In genomic region chr10:121585056-121585790, GRCm38 (mm10) we compare ENCODE assay signal across 8 mouse cellular contexts. TPM values are rescaled to one million over a fixed set of nuclear protein-coding genes. Genes with fewer than 3 reads are reported as not detected.
DNase-seq lines count a peak whose midpoint lies in the region; ATAC-seq and TF ChIP-seq lines count a peak whose summit lies in the region.

No protein-coding gene starts in this region.

- TF ChIP-seq CTCF in liver, adult 2 months (IDR thresholded peaks at IDR 0.05; ENCODE audit: low read depth, low read length), result no peak
- TF ChIP-seq CTCF in small intestine, adult 2 months (IDR thresholded peaks at IDR 0.05; ENCODE audit: extremely low read depth, insufficient read length, insufficient replicate concordance, low read depth, low read length), result no peak

- whole genome bisulfite sequencing in liver, adult 2 months, result 31% methylated on average over 20 of the region's 20 CpGs
- WGBS in forebrain, embryonic 10.5 days, result 91% methylated on average over 20 of the region's 20 CpGs
- 79% methylated on average over 20 of the region's 20 CpGs for WGBS in limb, embryonic 15.5 days
- WGBS in small intestine, adult 2 months, result 35% methylated on average over 20 of the region's 20 CpGs

- no peak for TF ChIP-seq POLR2A in liver, adult 2 months (IDR thresholded peaks at IDR 0.05; ENCODE audit: extremely low read depth, insufficient read depth, low read length)
- TF ChIP-seq POLR2A in small intestine, adult 2 months (IDR thresholded peaks at IDR 0.05; ENCODE audit: low read depth, low read length), result no peak

- H3K9ac ChIP-seq in liver, adult 2 months (ENCODE audit: low read depth, low read length), result no peak overlapping the region
- 0 out of 2 replicates have a peak overlapping the region, but pooled peaks have one; percentile 87 for H3K9ac ChIP-seq in limb, embryonic 15.5 days

- no peaks in the 10 kb centered on the region for H3K27me3 ChIP-seq in liver, adult 2 months (ENCODE audit: control insufficient read depth, insufficient read depth, low read length)
- H3K27me3 ChIP-seq in forebrain, embryonic 10.5 days (ENCODE audit: poor library complexity, severe bottlenecking), result no peaks in the 10 kb centered on the region
- H3K27me3 ChIP-seq in limb, embryonic 15.5 days, result no peaks in the 10 kb centered on the region
- H3K27me3 ChIP-seq in small intestine, adult 2 months (ENCODE audit: control insufficient read depth, insufficient read depth, low read length), result no peaks in the 10 kb centered on the region

- H3K4me1 ChIP-seq in liver, adult 2 months (ENCODE audit: control insufficient read depth, insufficient read depth, low read length), result peaks cover 8% of the 10 kb centered on the region
- peaks cover 20% of the 10 kb centered on the region for H3K4me1 ChIP-seq in forebrain, embryonic 10.5 days
- H3K4me1 ChIP-seq in limb, embryonic 15.5 days, result peaks cover 11% of the 10 kb centered on the region; the same call in 1 of the 2 replicates
- peaks cover 29% of the 10 kb centered on the region for H3K4me1 ChIP-seq in small intestine, adult 2 months (ENCODE audit: control insufficient read depth, insufficient read depth, insufficient read length, low read length)

- no peak for ATAC-seq in limb, embryonic 15.5 days (ENCODE audit: insufficient number of reproducible peaks, low FRiP score, low TSS enrichment, low read depth)

- H3K27ac ChIP-seq in liver, adult 2 months (replicated peaks; ENCODE audit: insufficient read depth, low read depth, low read length), result no peak overlapping the region; the same call in 1 of the 2 replicates
- H3K27ac ChIP-seq in forebrain, embryonic 10.5 days, result no peak overlapping the region
- no peak overlapping the region for H3K27ac ChIP-seq in limb, embryonic 15.5 days
- peak overlapping the region; percentile 98 for H3K27ac ChIP-seq in small intestine, adult 2 months (ENCODE audit: insufficient read depth, low read depth, low read length)

- peaks cover 40% of the 10 kb centered on the region for H3K79me2 ChIP-seq in liver, adult 2 months (ENCODE audit: control insufficient read depth, insufficient read depth, low read length)

- peak; percentile 66 for DNase-seq in liver, adult 2 months (ENCODE audit: extremely low read depth, low read depth, low spot score)
- DNase-seq in liver, result no peak
- DNase-seq in forebrain, embryonic 10.5 days (ENCODE audit: extremely low spot score, low spot score), result no peak
- no peak for DNase-seq in adrenal gland, adult (ENCODE audit: inconsistent age in 2 of 2, low spot score in 1 of 2)
- DNase-seq in urinary bladder, postnatal 14 days (ENCODE audit: low spot score), result no peak
- DNase-seq in cerebellum, adult 11 months, result no peak

- H3K4me3 ChIP-seq in liver, adult 2 months (ENCODE audit: insufficient read depth, low read depth, low read length), result peak overlapping the region; percentile 95; the same call in 1 of the 2 replicates
- peak overlapping the region; percentile 86 for H3K4me3 ChIP-seq in forebrain, embryonic 10.5 days
- H3K4me3 ChIP-seq in limb, embryonic 15.5 days, result peak overlapping the region; percentile 85
- peak overlapping the region; percentile 56 for H3K4me3 ChIP-seq in small intestine, adult 2 months (ENCODE audit: low read depth, low read length)

- peaks cover 5% of the 10 kb centered on the region; the same call in 1 of the 2 replicates for H3K9me3 ChIP-seq in forebrain, embryonic 10.5 days
- H3K9me3 ChIP-seq in limb, embryonic 15.5 days, result no peaks in the 10 kb centered on the region

- peaks cover 21% of the 10 kb centered on the region for H3K36me3 ChIP-seq in liver, adult 2 months (ENCODE audit: control insufficient read depth, insufficient read depth, low read length)
- peaks cover 56% of the 10 kb centered on the region for H3K36me3 ChIP-seq in forebrain, embryonic 10.5 days (replicated peaks)
- peaks cover 44% of the 10 kb centered on the region for H3K36me3 ChIP-seq in limb, embryonic 15.5 days
- H3K36me3 ChIP-seq in small intestine, adult 2 months (ENCODE audit: control insufficient read depth, insufficient read depth, low read length), result peaks cover 32% of the 10 kb centered on the region

- peak overlapping the region; percentile 63 for H3K4me2 ChIP-seq in limb, embryonic 15.5 days

RNA-seq across cellular contexts. Expression of gene Tbk1, which starts 1.4 kb away (rescaled TPM):
- 24.7 and 25.3 TPM in 2 replicates for total RNA-seq in liver, adult 2 months (2014; rRNA removed)
- polyA plus RNA-seq in liver, adult 2 months (2012; rRNA removed), result 7.1 and 8.2 TPM in 2 replicates
- 30.1 and 34.9 TPM in 2 replicates for polyA plus RNA-seq in forebrain, embryonic 10.5 days (2016; fragmentation: Nextera tagmentation; extraction: Ambion mirVana)
- polyA plus RNA-seq in limb, embryonic 15.5 days (2015; fragmentation: Nextera tagmentation; extraction: Ambion mirVana), result 31.1 and 32.5 TPM in 2 replicates
- polyA plus RNA-seq in small intestine, adult 2 months (2012; rRNA removed), result 4.1 and 10.2 TPM in 2 replicates

RNA-seq across cellular contexts. Expression of gene Xpot, which starts 40.9 kb away (rescaled TPM):
- total RNA-seq in liver, adult 2 months (2014; rRNA removed), result 55.5 and 66.8 TPM in 2 replicates
- polyA plus RNA-seq in liver, adult 2 months (2012; rRNA removed), result 67.4 and 71.7 TPM in 2 replicates
- 60.5 and 64.5 TPM in 2 replicates for polyA plus RNA-seq in forebrain, embryonic 10.5 days (2016; fragmentation: Nextera tagmentation; extraction: Ambion mirVana)
- polyA plus RNA-seq in limb, embryonic 15.5 days (2015; fragmentation: Nextera tagmentation; extraction: Ambion mirVana), result 51.2 and 52.1 TPM in 2 replicates
- 34.9 and 35.3 TPM in 2 replicates for polyA plus RNA-seq in small intestine, adult 2 months (2012; rRNA removed)

RNA-seq across cellular contexts. Expression of gene D930020B18Rik, which starts 56.2 kb away (rescaled TPM):
- total RNA-seq in liver, adult 2 months (2014; rRNA removed), result not detected in 2 replicates
- polyA plus RNA-seq in liver, adult 2 months (2012; rRNA removed), result not detected in 2 replicates
- polyA plus RNA-seq in forebrain, embryonic 10.5 days (2016; fragmentation: Nextera tagmentation; extraction: Ambion mirVana), result 0.47 and 0.50 TPM in 2 replicates
- 0.67 and 1.4 TPM in 2 replicates for polyA plus RNA-seq in limb, embryonic 15.5 days (2015; fragmentation: Nextera tagmentation; extraction: Ambion mirVana)
- 0.23 and 0.62 TPM in 2 replicates for polyA plus RNA-seq in small intestine, adult 2 months (2012; rRNA removed)
